Mouse (Mus musculus): Measurements from ENCODE around the gene Fuz. TPM values are rescaled to one million over a fixed set of nuclear protein-coding genes. Genes with fewer than 3 reads are reported as not detected.

Fuz gene
- total RNA-seq, 2 experiments from 2014 or later: 10.7 to 10.8 TPM

DNA sequence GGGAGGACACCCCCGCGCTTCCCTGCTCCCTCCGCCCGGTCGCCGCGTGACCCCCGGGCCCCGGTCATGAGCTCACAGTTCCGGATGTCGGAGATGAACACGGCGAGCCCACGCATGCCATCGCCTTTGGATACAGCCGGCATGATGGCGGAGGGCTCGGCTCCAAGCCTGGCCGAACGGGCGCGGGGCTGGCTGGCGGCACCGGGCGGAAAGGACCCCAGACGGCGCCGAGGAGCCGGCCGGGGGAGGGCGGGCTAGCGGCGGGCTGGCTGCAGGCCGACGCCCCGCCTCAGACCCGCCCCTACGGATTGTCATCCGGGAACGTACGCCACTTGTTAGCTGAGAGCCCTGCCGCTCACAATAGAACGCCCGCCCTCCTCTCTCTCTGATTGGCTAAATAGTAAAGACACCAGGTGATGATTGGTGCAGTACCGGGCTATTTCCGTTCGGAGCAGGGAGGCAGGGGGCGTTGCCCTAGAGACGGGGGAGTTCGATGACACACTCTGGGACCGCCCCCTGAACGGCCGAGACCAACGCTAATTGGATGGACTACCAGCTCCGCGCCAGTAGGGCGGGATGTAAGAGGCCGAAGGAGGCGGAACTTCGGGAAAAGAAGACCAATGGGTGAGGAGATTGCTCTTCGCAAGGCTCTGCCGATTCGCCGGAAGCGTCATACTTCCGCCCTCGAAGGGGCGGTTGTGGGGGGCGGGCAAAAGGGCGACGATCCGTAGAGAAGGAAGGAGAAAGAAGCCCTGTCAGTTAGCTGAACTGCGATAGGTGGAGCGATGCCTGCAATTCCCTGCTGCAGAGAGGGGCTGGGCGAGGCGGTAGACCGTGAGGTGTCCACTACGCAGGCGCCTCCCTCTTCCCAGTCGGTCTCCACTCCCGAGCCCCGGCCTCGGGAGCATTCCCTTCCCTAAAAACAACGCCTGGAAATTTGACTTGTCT, 33.6 kb downstream of the Fuz start, which contains the start of gene Ap2a1:
TSS of gene Ap2a1 (minus strand) at position 293 of the 948 bp plus-strand sequence.
- peak; percentile 99 for DNase-seq

- DNase-seq: no peak
These were observed 42.8 kb downstream of the Fuz start for GRCm38 (mm10) chr7:44938680-44939079.

DNA sequence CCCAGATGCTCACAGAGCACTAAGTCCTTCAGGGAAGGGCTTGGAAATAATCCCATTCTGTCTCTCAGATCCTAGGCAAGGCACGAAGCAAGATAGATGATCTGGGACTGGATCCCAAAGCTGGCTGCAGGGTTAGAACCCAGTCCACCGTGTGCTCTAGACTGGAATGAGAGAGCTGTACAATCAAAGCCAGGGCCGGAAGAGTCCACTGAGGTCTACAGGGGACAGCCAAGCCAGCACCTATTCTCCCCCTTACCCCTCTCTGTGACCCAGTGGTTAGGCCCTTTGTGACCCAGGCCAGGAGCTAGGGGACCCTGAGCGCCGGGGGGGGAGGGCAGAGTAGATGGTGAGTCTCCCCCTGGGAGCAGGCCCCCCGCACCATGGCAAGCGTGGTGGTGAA, 47.0 kb downstream of the Fuz start, which contains the start of gene Tsks:
TSS of gene Tsks (plus strand) at position 301 of the 400 bp plus-strand sequence.
- no peak for DNase-seq

- no peak for DNase-seq
These were observed 54.0 kb downstream of the Fuz start for GRCm38 (mm10) chr7:44949922-44950321.

- DNase-seq: peak; percentile 71
These were observed 56.1 kb downstream of the Fuz start for GRCm38 (mm10) chr7:44951960-44952359.

Small RNA genes lying within 50 kb of the gene (microRNA-seq; reads per million reads assigned to microRNA genes)
- gene Mir707: 0 reads per million in 2 experiments

Other genes starting within 250 kb of the Fuz start
- gene Myh14, start 225.2 kb upstream of the Fuz start, total RNA-seq (2021): 10 to 100 TPM; 11.8 to 14.3 TPM
- not detected for gene Izumo2, start 187.3 kb upstream of the Fuz start, total RNA-seq (2021)
- 10 to 100 TPM; 28.4 to 28.9 TPM for gene Vrk3, start 147.7 kb upstream of the Fuz start, total RNA-seq (2021)
- under 1 TPM; 0.19 to 0.20 TPM for gene Zfp473, start 145.0 kb upstream of the Fuz start, total RNA-seq (2021)
- gene Nup62, start 80.0 kb upstream of the Fuz start, total RNA-seq (2021): 10 to 100 TPM; 69.3 to 69.9 TPM
- gene Il4i1, start 79.7 kb upstream of the Fuz start, total RNA-seq (2021): 1 to 10 TPM; 1.4 to 2.0 TPM
- 10 to 100 TPM; 34.9 to 37.2 TPM for gene Atf5, start 79.4 kb upstream of the Fuz start, total RNA-seq (2021)
- 10 to 100 TPM; 70.6 to 82.6 TPM for gene Akt1s1, start 47.1 kb upstream of the Fuz start, total RNA-seq (2021)
- 10 to 100 TPM; 33.0 to 38.0 TPM for gene Tbc1d17, start 47.0 kb upstream of the Fuz start, total RNA-seq (2021)
- 10 to 100 TPM; 19.6 to 19.9 TPM for gene Pnkp, start 38.9 kb upstream of the Fuz start, total RNA-seq (2021)
- gene Ptov1, start 26.3 kb upstream of the Fuz start, total RNA-seq (2021): 100 to 1,000 TPM; 237 to 248 TPM
- 10 to 100 TPM; 74.6 to 76.3 TPM for gene Med25, start 3.4 kb upstream of the Fuz start, total RNA-seq (2021)
- 10 to 100 TPM; 96.9 to 99.4 TPM for gene Ap2a1, start 33.4 kb downstream of the Fuz start, total RNA-seq (2021)
- not detected for gene Tsks, start 47.1 kb downstream of the Fuz start, total RNA-seq (2021)
- gene Cpt1c, start 78.8 kb downstream of the Fuz start, total RNA-seq (2021): 1 to 10 TPM; 4.4 to 5.1 TPM
- gene Prmt1, start 90.5 kb downstream of the Fuz start, total RNA-seq (2021): 100 to 1,000 TPM; 306 to 324 TPM
- gene Irf3, start 101.6 kb downstream of the Fuz start, total RNA-seq (2021): 10 to 100 TPM; 42.0 to 43.0 TPM
- gene Bcl2l12, start 102.6 kb downstream of the Fuz start, total RNA-seq (2021): 10 to 100 TPM; 21.7 to 25.2 TPM
- gene Scaf1, start 120.3 kb downstream of the Fuz start, total RNA-seq (2021): 10 to 100 TPM; 78.5 to 80.3 TPM
- gene Rras, start 121.9 kb downstream of the Fuz start, total RNA-seq (2021): 10 to 100 TPM; 71.2 to 73.4 TPM
- gene Prr12, start 156.8 kb downstream of the Fuz start, total RNA-seq (2021): 10 to 100 TPM; 35.4 to 36.7 TPM
- gene Nosip, start 166.3 kb downstream of the Fuz start, total RNA-seq (2021): 10 to 100 TPM; 31.7 to 34.6 TPM
- 10 to 100 TPM in 1 of 2 experiments, 1 to 10 TPM in 1; 9.5 to 10.2 TPM for gene Prrg2, start 166.6 kb downstream of the Fuz start, total RNA-seq (2021)
- gene Rcn3, start 196.1 kb downstream of the Fuz start, total RNA-seq (2021): 10 to 100 TPM; 88.0 to 90.9 TPM
- gene Fcgrt, start 207.8 kb downstream of the Fuz start, total RNA-seq (2021): 10 to 100 TPM; 35.3 to 41.1 TPM
- gene Rps11, start 228.4 kb downstream of the Fuz start, total RNA-seq (2021): 100 to 1,000 TPM; 846 to 864 TPM
- gene Rpl13a, start 232.7 kb downstream of the Fuz start, total RNA-seq (2021): 1,000 to 10,000 TPM; 1,039 to 1,207 TPM
- not detected for gene Gm45713, start 240.2 kb downstream of the Fuz start, total RNA-seq (2021)
- 1 to 10 TPM; 1.5 to 2.1 TPM for gene Flt3l, start 240.4 kb downstream of the Fuz start, total RNA-seq (2021)